Mouse (Mus musculus) stomach, embryonic 14.5 days (tissue): Measurements from ENCODE around the gene D230025D16Rik. TPM values are rescaled to one million over a fixed set of nuclear protein-coding genes. Genes with fewer than 3 reads are reported as not detected.

Experiments used
- ATAC-seq: fragments of 200-750 bp; cut with Nextera tagmentation; 2 replicates; pipeline ENCODE4 v1.8.0; 2017; ENCODE audit warnings: low read depth, moderate TSS enrichment; ENCODE audit not compliant: insufficient number of reproducible peaks, insufficient read depth, low FRiP score
- H3K27ac ChIP-seq: fragments of 300-500 bp; sonication (generic); 2 replicates; pipeline ENCODE4 v1.5.1; 2014; ENCODE audit warnings: mild to moderate bottlenecking, low read length, moderate library complexity, mixed read lengths
- H3K27me3 ChIP-seq: fragments of 300-500 bp; sonication (generic); 2 replicates; pipeline ENCODE4 v1.6.1; 2014; ENCODE audit warnings: low read length, control low read depth, mixed read lengths; ENCODE audit not compliant: control insufficient read depth, insufficient read depth
- H3K36me3 ChIP-seq: fragments of 300-500 bp; sonication (generic); 2 replicates; pipeline ENCODE4 v1.6.1; 2014; ENCODE audit warnings: mild to moderate bottlenecking, control low read depth, low read length, moderate library complexity, mixed read lengths; ENCODE audit not compliant: control insufficient read depth, insufficient read depth
- H3K4me1 ChIP-seq: fragments of 300-500 bp; sonication (generic); 2 replicates; pipeline ENCODE4 v1.6.1; 2014; ENCODE audit warnings: low read length, control low read depth, mixed read lengths; ENCODE audit not compliant: control insufficient read depth, insufficient read depth
- H3K4me2 ChIP-seq: fragments of 300-500 bp; sonication (generic); replicated peaks from 2 replicates; pipeline ENCODE4 v1.6.1; 2014; ENCODE audit warnings: low read depth, low read length, control low read depth
- H3K4me3 ChIP-seq: fragments of 300-500 bp; sonication (generic); 2 replicates; pipeline ENCODE4 v1.5.1; 2014; ENCODE audit warnings: low read depth, low read length, control low read depth
- H3K9ac ChIP-seq: fragments of 300-500 bp; sonication (generic); replicated peaks from 2 replicates; pipeline ENCODE4 v1.6.1; 2014; ENCODE audit warnings: low read depth, mild to moderate bottlenecking, control low read depth, low read length, moderate library complexity, mixed read lengths
- H3K9me3 ChIP-seq: fragments of 300-500 bp; sonication (generic); 2 replicates; pipeline ENCODE4 v1.6.1; 2016; ENCODE audit warnings: low read depth, low read length, control low read depth; ENCODE audit not compliant: control insufficient read depth
- WGBS: fragments of 180-500 bp; shearing (Covaris S2); extraction: QIAGEN DNeasy Blood & Tissue Kit; methylation state at CpG from one replicate; pipeline ENCODE4 v1.1.7; 2014; 5-methylcytosine and 5-hydroxymethylcytosine counted together
- polyA plus RNA-seq: library from polyadenylated mRNA; unstranded; fragments of >200 nt; fragmentation: Nextera tagmentation; extraction: Ambion mirVana; gene quantifications from 2 replicates; pipeline ENCODE4 v1.2.1, GENCODE M21; 2014

The D230025D16Rik gene
- polyA plus RNA-seq, 1 experiment from 2014 or later, result 34.5 TPM

GRCm38 (mm10) chr8:105282239-105282638 lies 57.3 kb downstream of the D230025D16Rik start:
- WGBS, result 85% methylated on average over 4 of the region's 4 CpGs
- no peaks in the 10 kb centered on the region for H3K9me3 ChIP-seq
- no peak overlapping the region for H3K4me3 ChIP-seq
- no peak overlapping the region for H3K9ac ChIP-seq
- no peak overlapping the region for H3K27ac ChIP-seq
- ATAC-seq, result no peak
- peaks cover 4% of the 10 kb centered on the region; the same call in 1 of the 2 replicates for H3K36me3 ChIP-seq
- H3K4me2 ChIP-seq, result no peak overlapping the region
- H3K4me1 ChIP-seq, result no peaks in the 10 kb centered on the region
- peaks cover 21% of the 10 kb centered on the region for H3K27me3 ChIP-seq

- H3K9ac ChIP-seq, result no peak overlapping the region
- WGBS, result 30% methylated on average over 23 of the region's 23 CpGs
- ATAC-seq, result peak; percentile 71
Measured at GRCm38 (mm10) chr8:105283074-105283473, 58.1 kb downstream of the D230025D16Rik start.

GRCm38 (mm10) chr8:105285514-105285913 lies 60.6 kb downstream of the D230025D16Rik start:
- no peak overlapping the region for H3K4me2 ChIP-seq
- H3K27me3 ChIP-seq, result 0 out of 2 replicates have a peak, but pooled peaks cover 3% of the 10 kb centered on the region
- H3K9me3 ChIP-seq, result no peaks in the 10 kb centered on the region
- no peak overlapping the region for H3K9ac ChIP-seq
- H3K4me1 ChIP-seq, result peaks cover 13% of the 10 kb centered on the region; the same call in 1 of the 2 replicates
- no peak overlapping the region for H3K4me3 ChIP-seq
- peaks cover 4% of the 10 kb centered on the region; the same call in 1 of the 2 replicates for H3K36me3 ChIP-seq
- no peak overlapping the region for H3K27ac ChIP-seq
- 49% methylated on average over 12 of the region's 12 CpGs for WGBS
- ATAC-seq, result no peak

More at GRCm38 (mm10) chr8:105283074-105283473, 58.1 kb downstream of the D230025D16Rik start:
- no peak overlapping the region for H3K4me3 ChIP-seq
- H3K27me3 ChIP-seq, result peaks cover 12% of the 10 kb centered on the region; the same call in 1 of the 2 replicates
- no peaks in the 10 kb centered on the region for H3K4me1 ChIP-seq
- peaks cover 4% of the 10 kb centered on the region; the same call in 1 of the 2 replicates for H3K36me3 ChIP-seq
- H3K4me2 ChIP-seq, result no peak overlapping the region
- H3K27ac ChIP-seq, result no peak overlapping the region
- no peaks in the 10 kb centered on the region for H3K9me3 ChIP-seq

DNA sequence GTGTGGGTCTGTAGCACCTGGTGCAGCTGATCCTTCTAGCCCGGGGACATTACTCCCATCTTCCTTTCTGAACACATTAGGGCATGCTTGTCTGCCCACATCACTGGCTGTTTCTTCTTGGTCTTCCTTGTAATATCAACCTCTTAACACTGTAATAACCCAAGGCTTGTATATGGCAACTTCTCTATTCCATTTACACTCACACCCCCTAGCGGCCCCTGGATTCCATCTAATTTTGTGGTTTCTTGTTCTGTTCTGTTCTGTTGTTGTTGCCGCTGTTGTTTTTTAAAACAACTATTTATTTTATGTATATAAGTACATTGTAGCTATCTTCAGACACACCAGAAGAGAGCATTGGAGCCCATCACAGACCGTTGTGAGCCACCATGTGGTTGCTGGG lies 62.0 kb downstream of the D230025D16Rik start:
- Histone ChIP-seq H3K4me2 (no peak overlapping the region), H3K27ac (no peak overlapping the region), H3K27me3 (0 out of 2 replicates have a peak, but pooled peaks cover 4% of the 10 kb centered on the region), H3K4me3 (no peak overlapping the region), H3K4me1 (peaks cover 14% of the 10 kb centered on the region; the same call in 1 of the 2 replicates), H3K9me3 (no peaks in the 10 kb centered on the region), H3K36me3 (peaks cover 4% of the 10 kb centered on the region; the same call in 1 of the 2 replicates), H3K9ac (no peak overlapping the region)
- 83% methylated on average over 4 of the region's 4 CpGs for WGBS
- no peak for ATAC-seq

DNA sequence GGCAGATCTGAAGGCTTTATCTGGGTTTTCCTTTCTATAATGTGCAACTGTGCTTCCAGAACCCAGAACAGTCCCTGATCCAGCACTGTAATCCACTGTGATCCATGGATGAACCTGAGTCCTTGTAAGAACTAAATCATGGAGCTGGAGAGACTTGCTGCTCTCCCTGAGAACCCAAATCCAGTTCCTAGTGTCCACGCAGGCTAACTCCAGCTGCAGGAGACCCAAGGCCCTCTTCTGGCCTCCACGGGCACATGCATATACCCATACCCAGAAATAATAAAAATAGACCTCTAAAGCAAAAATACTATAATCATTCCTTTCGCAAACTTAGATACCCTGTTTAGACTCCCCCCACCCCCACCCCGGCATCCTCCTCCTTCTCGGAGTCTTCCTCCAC lies 63.3 kb downstream of the D230025D16Rik start:
- WGBS, result 77% methylated on average over 5 of the region's 5 CpGs
- Histone ChIP-seq H3K4me3 (peak overlapping the region; percentile 41; the same call in 1 of the 2 replicates), H3K4me2 (peak overlapping the region; percentile 87)

GRCm38 (mm10) chr8:105288958-105289732 lies 64.2 kb downstream of the D230025D16Rik start:
- H3K9ac ChIP-seq, result peak overlapping the region; percentile 28; the same call in 1 of the 2 replicates
- peak; percentile 93 for ATAC-seq
- WGBS, result under 1% methylated on average over 53 of the region's 53 CpGs

More for the DNA sequence above, 63.3 kb downstream of the D230025D16Rik start:
- peaks cover 14% of the 10 kb centered on the region; the same call in 1 of the 2 replicates for H3K4me1 ChIP-seq
- no peak overlapping the region for H3K27ac ChIP-seq
- ATAC-seq, result no peak
- H3K9me3 ChIP-seq, result no peaks in the 10 kb centered on the region
- H3K9ac ChIP-seq, result no peak overlapping the region
- peaks cover 4% of the 10 kb centered on the region; the same call in 1 of the 2 replicates for H3K36me3 ChIP-seq
- H3K27me3 ChIP-seq, result 0 out of 2 replicates have a peak, but pooled peaks cover 4% of the 10 kb centered on the region

DNA sequence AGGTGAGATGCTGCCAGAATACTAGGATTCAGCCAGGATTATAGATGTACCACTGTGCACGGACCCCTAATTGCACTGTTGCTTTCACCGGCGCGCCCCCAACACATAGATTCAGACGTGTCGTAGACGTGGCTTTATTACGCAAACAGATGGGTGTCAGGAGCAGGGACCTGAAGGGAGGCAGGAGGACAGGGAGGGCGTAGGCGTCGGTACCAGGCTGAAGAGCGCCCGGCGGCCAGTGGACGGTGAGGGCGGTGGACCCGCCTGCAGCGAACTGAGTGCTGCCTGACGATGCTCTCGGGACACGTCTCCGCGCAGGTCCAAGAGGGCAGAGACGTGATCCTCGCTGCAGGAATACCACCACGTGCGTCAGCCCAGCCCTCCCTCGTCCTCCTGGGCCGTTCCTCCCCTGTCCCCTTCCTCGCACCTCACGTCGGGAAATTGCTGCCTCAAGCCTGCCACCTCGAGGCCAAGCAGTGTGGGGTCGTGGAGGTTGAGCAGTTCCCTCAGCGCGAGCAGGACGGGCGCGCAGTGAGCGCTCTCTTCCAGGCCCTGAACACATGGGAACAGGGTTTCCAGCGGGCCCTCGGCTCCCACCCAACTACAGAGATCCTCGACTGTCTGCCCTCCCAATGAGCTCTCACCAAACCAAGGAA lies 65.0 kb downstream of the D230025D16Rik start, which contains the start of gene 4931428F04Rik:
Gene 4931428F04Rik, minus strand, starts transcription at position 60 of the 656 bp plus-strand sequence.
- no peak for ATAC-seq
- Histone ChIP-seq H3K9ac (peak within 1 kb of the TSS; percentile 28; the same call in 1 of the 2 replicates), H3K4me2 (peak within 1 kb of the TSS; percentile 87), H3K9me3 (no peaks in the 10 kb centered on the region), H3K4me3 (peak within 1 kb of the TSS; percentile 41), H3K36me3 (peaks cover 3% of the 10 kb centered on the region; the same call in 1 of the 2 replicates), H3K4me1 (peaks cover 14% of the 10 kb centered on the region; the same call in 1 of the 2 replicates), H3K27me3 (0 out of 2 replicates have a peak, but pooled peaks cover 4% of the 10 kb centered on the region), H3K27ac (peak within 1 kb of the TSS; percentile 73)
- under 1% methylated on average over 41 of the region's 43 CpGs for WGBS

More at GRCm38 (mm10) chr8:105288958-105289732, 64.2 kb downstream of the D230025D16Rik start:
- peaks cover 4% of the 10 kb centered on the region; the same call in 1 of the 2 replicates for H3K36me3 ChIP-seq
- peaks cover 14% of the 10 kb centered on the region; the same call in 1 of the 2 replicates for H3K4me1 ChIP-seq
- peak overlapping the region; percentile 87 for H3K4me2 ChIP-seq
- H3K27ac ChIP-seq, result peak overlapping the region; percentile 73
- H3K4me3 ChIP-seq, result peak overlapping the region; percentile 41
- H3K9me3 ChIP-seq, result no peaks in the 10 kb centered on the region
- H3K27me3 ChIP-seq, result 0 out of 2 replicates have a peak, but pooled peaks cover 4% of the 10 kb centered on the region
